Comparison of ENCODE assay signal across 7 mouse cellular contexts in the genomic region with DNA sequence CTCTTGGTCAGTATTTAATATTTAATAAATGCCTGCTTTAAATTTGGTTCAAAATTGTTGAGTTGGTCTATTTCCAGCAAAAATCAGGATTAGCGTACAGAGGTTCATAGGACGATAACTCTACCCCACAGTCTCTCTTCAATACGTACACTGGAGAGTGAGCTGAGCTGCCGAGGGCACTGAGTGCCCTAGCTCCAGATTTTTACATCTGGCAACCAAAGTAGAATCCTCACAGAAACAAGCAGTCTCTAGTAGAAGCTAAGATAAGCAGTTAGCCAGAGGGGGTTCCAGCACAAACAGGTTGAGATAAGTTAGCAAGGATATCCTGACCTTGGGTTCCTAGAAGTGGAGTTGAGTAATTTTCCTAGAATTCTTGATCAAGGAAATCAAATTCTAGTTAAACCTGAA. TPM values are rescaled to one million over a fixed set of nuclear protein-coding genes. Genes with fewer than 3 reads are reported as not detected.
DNase-seq lines count a peak whose midpoint lies in the region; ATAC-seq and TF ChIP-seq lines count a peak whose summit lies in the region.

No protein-coding gene starts in this region.

- H3K9me3 ChIP-seq in forebrain, embryonic 12.5 days = peaks cover 5% of the 10 kb centered on the region; the same call in 1 of the 2 replicates
- no peaks in the 10 kb centered on the region for H3K9me3 ChIP-seq in liver, embryonic 14.5 days (ENCODE audit: control insufficient read depth, low read length)

- no peak for TF ChIP-seq POLR2A in thymus, adult 2 months (IDR thresholded peaks at IDR 0.05; ENCODE audit: control insufficient read depth, extremely low read depth, insufficient read depth, low read length, poor library complexity)

- H3K27ac ChIP-seq in thymus, adult 2 months (ENCODE audit: control insufficient read depth, insufficient read depth, low read length) = no peak overlapping the region
- no peak overlapping the region for H3K27ac ChIP-seq in forebrain, embryonic 12.5 days
- H3K27ac ChIP-seq in liver, embryonic 14.5 days = no peak overlapping the region; the same call in 1 of the 2 replicates

- no peak for TF ChIP-seq CTCF in thymus, adult 2 months (IDR thresholded peaks at IDR 0.05; ENCODE audit: borderline replicate concordance, control insufficient read depth, extremely low read depth, insufficient read depth, low read length, poor library complexity)
- no peak for TF ChIP-seq CTCF in liver, embryonic 14.5 days (IDR thresholded peaks at IDR 0.05; ENCODE audit: low read depth)

- peak overlapping the region; percentile 61 for H3K9ac ChIP-seq in forebrain, embryonic 12.5 days
- H3K9ac ChIP-seq in liver, embryonic 14.5 days (replicated peaks) = peak overlapping the region; percentile 74

- no peaks in the 10 kb centered on the region for H3K36me3 ChIP-seq in thymus, adult 2 months (ENCODE audit: control insufficient read depth, insufficient read depth, low read length)
- H3K36me3 ChIP-seq in forebrain, embryonic 12.5 days (replicated peaks) = peaks cover 14% of the 10 kb centered on the region
- H3K36me3 ChIP-seq in liver, embryonic 14.5 days (replicated peaks; ENCODE audit: control insufficient read depth, insufficient read depth, low read depth) = no peaks in the 10 kb centered on the region

- ATAC-seq in forebrain, embryonic 12.5 days (ENCODE audit: low FRiP score) = peak; percentile 66
- ATAC-seq in liver, embryonic 14.5 days (ENCODE audit: insufficient read depth) = peak; percentile 65

- H3K4me2 ChIP-seq in forebrain, embryonic 12.5 days = peak overlapping the region; percentile 55
- peak overlapping the region; percentile 79 for H3K4me2 ChIP-seq in liver, embryonic 14.5 days (ENCODE audit: low read depth)

- no peak for DNase-seq in thymus, adult 2 months
- no peak for DNase-seq in thymus, postnatal 14 days
- peak in 2 of 3 experiments; percentile 29 to 70 for DNase-seq in liver, embryonic 14.5 days (ENCODE audit: low read depth in 3 of 3, low spot score in 3 of 3)
- DNase-seq in left cerebral cortex, adult 9 months (ENCODE audit: low spot score in 2 of 2) = no peak
- no peak for DNase-seq in right cerebral cortex, adult 18-20 months
- DNase-seq in layer of hippocampus, adult 8-10 months (ENCODE audit: low spot score in 2 of 2) = no peak

- H3K27me3 ChIP-seq in thymus, adult 2 months (ENCODE audit: control insufficient read depth, insufficient read depth, low read length) = no peaks in the 10 kb centered on the region
- H3K27me3 ChIP-seq in forebrain, embryonic 12.5 days = 0 out of 2 replicates have a peak, but pooled peaks cover 3% of the 10 kb centered on the region
- H3K27me3 ChIP-seq in liver, embryonic 14.5 days (ENCODE audit: control insufficient read depth, insufficient read depth, low read length) = no peaks in the 10 kb centered on the region

- H3K4me1 ChIP-seq in thymus, adult 2 months (replicated peaks; ENCODE audit: control insufficient read depth, insufficient read depth, low read length) = peaks cover 2% of the 10 kb centered on the region; the same call in 1 of the 2 replicates
- peaks cover 13% of the 10 kb centered on the region for H3K4me1 ChIP-seq in forebrain, embryonic 12.5 days
- peaks cover 11% of the 10 kb centered on the region in 2 experiments for H3K4me1 ChIP-seq in liver, embryonic 14.5 days (replicated peaks; ENCODE audit: control insufficient read depth in 2 of 2, insufficient read depth in 2 of 2, low read length in 1 of 2)

- no peak for TF ChIP-seq EP300 in liver, embryonic 14.5 days (IDR thresholded peaks at IDR 0.05; ENCODE audit: low read depth)

- 1% methylated on average over 4 of the region's 4 CpGs for WGBS in thymus, adult 2 months
- WGBS in forebrain, embryonic 12.5 days = 5% methylated on average over 4 of the region's 4 CpGs
- 7% methylated on average over 4 of the region's 4 CpGs for WGBS in liver, embryonic 14.5 days (ENCODE audit: insufficient replicate concordance)

- H3K4me3 ChIP-seq in thymus, adult 2 months (ENCODE audit: control insufficient read depth, insufficient read depth, low read length) = peak overlapping the region; percentile 91
- H3K4me3 ChIP-seq in forebrain, embryonic 12.5 days (replicated peaks) = peak overlapping the region; percentile 64
- peak overlapping the region; percentile 81 to 96 for H3K4me3 ChIP-seq in liver, embryonic 14.5 days (ENCODE audit: insufficient read depth in 1 of 2, low read depth in 2 of 2, low read length in 2 of 2)

RNA-seq across cellular contexts. Expression of gene Zfp933, which starts 0.4 kb away (rescaled TPM):
- 1.3 and 1.5 TPM in 2 replicates for polyA plus RNA-seq in thymus, adult 2 months (2012; rRNA removed)
- polyA plus RNA-seq in forebrain, embryonic 12.5 days (2016; fragmentation: Nextera tagmentation; extraction: Ambion mirVana) = 6.1 TPM in 2 replicates
- polyA plus RNA-seq in liver, embryonic 14.5 days (2012; rRNA removed) = 0.73 and 1.0 TPM in 2 replicates
- 1.2 and 1.8 TPM in 2 replicates for polyA plus RNA-seq in liver, embryonic 14.5 days (2014; fragmentation: Nextera tagmentation; extraction: Ambion mirVana)
- total RNA-seq in layer of hippocampus, adult 8-10 months (2022) = 10 to 100 TPM; 15.2 to 23.5 (median 20.0) TPM

RNA-seq across cellular contexts. Expression of gene Miip, which starts 20.0 kb away (rescaled TPM):
- 167 and 170 TPM in 2 replicates for polyA plus RNA-seq in thymus, adult 2 months (2012; rRNA removed)
- 53.8 and 61.4 TPM in 2 replicates for polyA plus RNA-seq in forebrain, embryonic 12.5 days (2016; fragmentation: Nextera tagmentation; extraction: Ambion mirVana)
- 33.8 and 36.0 TPM in 2 replicates for polyA plus RNA-seq in liver, embryonic 14.5 days (2012; rRNA removed)
- 18.5 and 21.8 TPM in 2 replicates for polyA plus RNA-seq in liver, embryonic 14.5 days (2014; fragmentation: Nextera tagmentation; extraction: Ambion mirVana)
- 10 to 100 TPM; 21.2 to 25.9 (median 24.1) TPM for total RNA-seq in layer of hippocampus, adult 8-10 months (2022)

RNA-seq across cellular contexts. Expression of gene Fv1, which starts 20.2 kb away (rescaled TPM):
- 3.0 and 3.7 TPM in 2 replicates for polyA plus RNA-seq in thymus, adult 2 months (2012; rRNA removed)
- 17.3 and 20.5 TPM in 2 replicates for polyA plus RNA-seq in forebrain, embryonic 12.5 days (2016; fragmentation: Nextera tagmentation; extraction: Ambion mirVana)
- polyA plus RNA-seq in liver, embryonic 14.5 days (2012; rRNA removed) = 1.6 and 2.2 TPM in 2 replicates
- polyA plus RNA-seq in liver, embryonic 14.5 days (2014; fragmentation: Nextera tagmentation; extraction: Ambion mirVana) = 1.5 and 1.6 TPM in 2 replicates
- total RNA-seq in layer of hippocampus, adult 8-10 months (2022) = 10 to 100 TPM in 2 of 4 experiments, 1 to 10 TPM in 2; 8.4 to 11.7 (median 9.9) TPM

RNA-seq across cellular contexts. Expression of gene Zfp984, which starts 39.0 kb away (rescaled TPM):
- 0.84 and 1.3 TPM in 2 replicates for polyA plus RNA-seq in thymus, adult 2 months (2012; rRNA removed)
- polyA plus RNA-seq in forebrain, embryonic 12.5 days (2016; fragmentation: Nextera tagmentation; extraction: Ambion mirVana) = 5.5 and 5.7 TPM in 2 replicates
- 1.8 and 3.1 TPM in 2 replicates for polyA plus RNA-seq in liver, embryonic 14.5 days (2012; rRNA removed)
- polyA plus RNA-seq in liver, embryonic 14.5 days (2014; fragmentation: Nextera tagmentation; extraction: Ambion mirVana) = 7.1 and 7.8 TPM in 2 replicates
- 1 to 10 TPM; 1.9 to 2.3 (median 2.1) TPM for total RNA-seq in layer of hippocampus, adult 8-10 months (2022)

RNA-seq across cellular contexts. Expression of gene Mfn2, which starts 55.9 kb away (rescaled TPM):
- polyA plus RNA-seq in thymus, adult 2 months (2012; rRNA removed) = 40.4 and 50.2 TPM in 2 replicates
- polyA plus RNA-seq in forebrain, embryonic 12.5 days (2016; fragmentation: Nextera tagmentation; extraction: Ambion mirVana) = 61.2 and 63.1 TPM in 2 replicates
- 7.5 and 8.6 TPM in 2 replicates for polyA plus RNA-seq in liver, embryonic 14.5 days (2012; rRNA removed)
- polyA plus RNA-seq in liver, embryonic 14.5 days (2014; fragmentation: Nextera tagmentation; extraction: Ambion mirVana) = 9.2 and 11.1 TPM in 2 replicates
- total RNA-seq in layer of hippocampus, adult 8-10 months (2022) = 100 to 1,000 TPM; 190 to 210 (median 200) TPM

Comparison
In these comparisons a context has a peak if more than half of its experiments do, and no peak if none do; other contexts are left out.
1. DNase-seq: peak in liver, embryonic 14.5 days (2 of 3); none in thymus, adult 2 months (single experiment), thymus, postnatal 14 days (single experiment), left cerebral cortex, adult 9 months (0 of 2), right cerebral cortex, adult 18-20 months (single experiment) and layer of hippocampus, adult 8-10 months (0 of 2).
2. Peak in every context shown above with its lines, with median percentiles within 50 percentile points of each other: H3K4me3 ChIP-seq.